Mouse (Mus musculus) MEL (cell line): ENCODE results near the gene Gpatch1. TPM values are rescaled to one million over a fixed set of nuclear protein-coding genes. Genes with fewer than 3 reads are reported as not detected.

Experiments used
- DNase-seq: peaks from one replicate; pipeline ENCODE4 v3.0.0; 2011; ENCODE audit warnings: low read depth, low spot score
- H3K27ac ChIP-seq: 2 replicates; pipeline ENCODE4 v1.5.1; 2012; ENCODE audit warnings: low read depth, mild to moderate bottlenecking, control low read depth, low read length, moderate library complexity; ENCODE audit not compliant: control insufficient read depth
- H3K27me3 ChIP-seq, 2 experiments: fragments of 150-350 bp in 1 of 2; sonication (generic) in 1 of 2; 2 replicates each; pipeline ENCODE4 v1.6.1; 2012; ENCODE audit warnings: low read length in 2 of 2, mild to moderate bottlenecking in 2 of 2, improper control_type of control experiment in 1 of 2, moderate library complexity in 1 of 2; ENCODE audit not compliant: insufficient read depth in 2 of 2, control insufficient read depth in 1 of 2
- H3K36me3 ChIP-seq, 2 experiments: 2 replicates each; pipeline ENCODE4 v1.6.1; 2012 to 2014; ENCODE audit warnings: low read length in 2 of 2, improper control_type of control experiment in 1 of 2, inconsistent platforms in 1 of 2, mild to moderate bottlenecking in 1 of 2; ENCODE audit not compliant: insufficient read depth in 2 of 2, control insufficient read depth in 1 of 2
- H3K4me1 ChIP-seq, 2 experiments: fragments of 150-350 bp in 1 of 2; sonication (generic) in 1 of 2; 2 replicates each; pipeline ENCODE4 v1.6.1; 2012; ENCODE audit warnings: low read length in 2 of 2, improper control_type of control experiment in 1 of 2, mild to moderate bottlenecking in 1 of 2; ENCODE audit not compliant: insufficient read depth in 2 of 2, control insufficient read depth in 1 of 2
- H3K4me3 ChIP-seq, 2 experiments: fragments of 150-350 bp in 1 of 2; sonication (generic) in 1 of 2; 2 replicates each; pipeline ENCODE4 v1.5.1; 2012; ENCODE audit warnings: low read depth in 2 of 2, low read length in 2 of 2, mild to moderate bottlenecking in 2 of 2, moderate library complexity in 2 of 2, control low read depth in 1 of 2, improper control_type of control experiment in 1 of 2; ENCODE audit not compliant: control insufficient read depth in 1 of 2, insufficient read depth in 1 of 2
- H3K79me2 ChIP-seq: 2 replicates; pipeline ENCODE4 v1.6.1; 2012; ENCODE audit warnings: mild to moderate bottlenecking, low read length, moderate library complexity; ENCODE audit not compliant: control insufficient read depth, poor library complexity, insufficient read depth
- H3K9ac ChIP-seq: 2 replicates; pipeline ENCODE4 v1.6.1; 2012; ENCODE audit warnings: low read depth, mild to moderate bottlenecking, control low read depth, low read length, moderate library complexity; ENCODE audit not compliant: control insufficient read depth, poor library complexity, severe bottlenecking
- H3K9me3 ChIP-seq: fragments of 150-350 bp; sonication (generic); replicated peaks from 2 replicates; pipeline ENCODE4 v1.6.1; 2012; ENCODE audit warnings: mild to moderate bottlenecking, low read length, improper control_type of control experiment, moderate library complexity; ENCODE audit not compliant: insufficient read depth
- BHLHE40 ChIP-seq: IDR thresholded peaks from 2 replicates; pipeline ENCODE4 v1.6.1; 2012; ENCODE audit warnings: low read depth, mild to moderate bottlenecking, inconsistent platforms, low read length, improper control_type of control experiment, borderline replicate concordance
- CHD1 ChIP-seq: IDR thresholded peaks from 2 replicates; pipeline ENCODE4 v1.6.1; 2012; ENCODE audit warnings: low read depth, mild to moderate bottlenecking, inconsistent platforms, low read length, improper control_type of control experiment
- CHD2 ChIP-seq: IDR thresholded peaks from 2 replicates; pipeline ENCODE4 v1.6.1; 2011; ENCODE audit warnings: low read length, improper control_type of control experiment
- E2F4 ChIP-seq: IDR thresholded peaks from 2 replicates; pipeline ENCODE4 v1.6.1; 2011; ENCODE audit warnings: low read depth, low read length, improper control_type of control experiment, borderline replicate concordance
- EP300 ChIP-seq, 2 experiments: IDR thresholded peaks; 2 replicates each; pipeline ENCODE4 v1.6.1; 2011; ENCODE audit warnings: improper control_type of control experiment in 2 of 2, low read length in 2 of 2, low read depth in 1 of 2, mild to moderate bottlenecking in 1 of 2
- ETS1 ChIP-seq: IDR thresholded peaks from 2 replicates; pipeline ENCODE4 v1.6.1; 2012; ENCODE audit warnings: low read depth, mild to moderate bottlenecking, inconsistent platforms, low read length, improper control_type of control experiment, moderate library complexity
- GABPA ChIP-seq: IDR thresholded peaks from 2 replicates; pipeline ENCODE4 v1.6.1; 2012; ENCODE audit warnings: low read depth, mild to moderate bottlenecking, inconsistent platforms, low read length, improper control_type of control experiment, moderate library complexity
- GATA1 ChIP-seq: IDR thresholded peaks from 2 replicates; pipeline ENCODE4 v1.6.1; 2011; ENCODE audit warnings: low read depth, low read length, improper control_type of control experiment
- JUND ChIP-seq: IDR thresholded peaks from 2 replicates; pipeline ENCODE4 v1.6.1; 2011; ENCODE audit warnings: low read depth, mild to moderate bottlenecking, improper control_type of control experiment, low read length
- MAX ChIP-seq: IDR thresholded peaks from 2 replicates; pipeline ENCODE4 v1.6.1; 2011; ENCODE audit warnings: low read length, improper control_type of control experiment
- MAZ ChIP-seq: IDR thresholded peaks from 2 replicates; pipeline ENCODE4 v1.6.1; 2012; ENCODE audit warnings: low read depth, mild to moderate bottlenecking, inconsistent platforms, low read length, improper control_type of control experiment
- MEF2A ChIP-seq: IDR thresholded peaks from 2 replicates; pipeline ENCODE4 v1.6.1; 2014; ENCODE audit warnings: low read depth, mild to moderate bottlenecking, inconsistent platforms, low read length, improper control_type of control experiment; ENCODE audit not compliant: poor library complexity, insufficient replicate concordance, severe bottlenecking; ENCODE audit errors: extremely low read depth
- MYB ChIP-seq: IDR thresholded peaks from 2 replicates; pipeline ENCODE4 v1.6.1; 2011; ENCODE audit warnings: mild to moderate bottlenecking, low read depth, low read length, improper control_type of control experiment
- POLR2AphosphoS2 ChIP-seq: IDR thresholded peaks from 2 replicates; pipeline ENCODE4 v1.6.1; 2011; ENCODE audit warnings: low read length, improper control_type of control experiment
- RAD21 ChIP-seq: IDR thresholded peaks from 2 replicates; pipeline ENCODE4 v1.6.1; 2011; ENCODE audit warnings: mild to moderate bottlenecking, low read depth, low read length, improper control_type of control experiment
- TCF12 ChIP-seq: IDR thresholded peaks from 2 replicates; pipeline ENCODE4 v1.6.1; 2014; ENCODE audit warnings: low read depth, mild to moderate bottlenecking, inconsistent platforms, low read length, improper control_type of control experiment, moderate library complexity
- polyA plus RNA-seq, 2 experiments: library from polyadenylated mRNA; stranded (reverse) in 1 of 2; unstranded in 1 of 2; fragments of >175 nt in 1 of 2; fragments of >200 nt in 1 of 2; gene quantifications; 2 replicates each; pipeline versions ENCODE4 v1.2.1 to v1.2.4; 2012; ENCODE audit warnings: low replicate concordance in 2 of 2, low read depth in 1 of 2; ENCODE audit not compliant: insufficient read length in 2 of 2, insufficient read depth in 1 of 2, missing spikeins in 1 of 2
- total RNA-seq: library from RNA; depleted of rRNA; stranded (reverse); fragments of 300-350 nt; gene quantifications from 2 replicates; pipeline ENCODE4 v1.2.3, GENCODE M21; 2012

Gpatch1 gene
- total and polyA plus RNA-seq, 3 experiments = 8.5 to 13.4 TPM; not detected in 1

- Histone ChIP-seq H3K36me3 (peaks cover 0 to 2% of the 10 kb centered on the region in 2 experiments; a peak in 2 of 4 replicates), H3K9me3 (no peaks in the 10 kb centered on the region), H3K4me3 (no peak overlapping the region), H3K27ac (no peak overlapping the region), H3K79me2 (no peaks in the 10 kb centered on the region), H3K4me1 (no peaks in the 10 kb centered on the region), H3K27me3 (no peaks in the 10 kb centered on the region), H3K9ac (no peak overlapping the region)
- no peak for DNase-seq
- TF ChIP-seq E2F4 = no peak
- no peak for TF ChIP-seq EP300 (IDR thresholded peaks at IDR 0.05; ENCODE audit: low read depth in 1 of 2, low read length in 2 of 2)
Measured at GRCm38 (mm10) chr7:35293464-35293863, 24.8 kb downstream of the Gpatch1 start.

- Histone ChIP-seq H3K9ac (no peak overlapping the region), H3K9me3 (no peaks in the 10 kb centered on the region; the same call in 1 of the 2 replicates), H3K79me2 (no peaks in the 10 kb centered on the region), H3K4me3 (no peak overlapping the region), H3K36me3 (peaks cover 0 to 7% of the 10 kb centered on the region in 2 experiments; a peak in 1 of 4 replicates), H3K4me1 (no peaks in the 10 kb centered on the region), H3K27ac (no peak overlapping the region; the same call in 1 of the 2 replicates), H3K27me3 (no peaks in the 10 kb centered on the region; a peak in 1 of 4 replicates)
- TF ChIP-seq TCF12 (0 out of 2 replicates have a peak, but pooled peaks have one; percentile 27), MYB (peak; percentile 73), MEF2A (no peak), EP300 (IDR thresholded peaks at IDR 0.05; ENCODE audit: low read depth in 1 of 2, low read length in 2 of 2) (peak; percentile 25 to 60; a peak in 2 of 4 replicates), BHLHE40 (no peak), GATA1 (no peak)
- DNase-seq = peak; percentile 56
Measured at GRCm38 (mm10) chr7:35278933-35279332, 39.3 kb downstream of the Gpatch1 start.

- no peak overlapping the region for H3K27ac ChIP-seq
- no peaks in the 10 kb centered on the region for H3K79me2 ChIP-seq
- no peak overlapping the region for H3K9ac ChIP-seq
- no peak for DNase-seq
- TF ChIP-seq JUND = no peak
- TF ChIP-seq ETS1 = no peak
- TF ChIP-seq GABPA = no peak
- no peak for TF ChIP-seq CHD2
- no peak for TF ChIP-seq RAD21
- TF ChIP-seq CHD1 = no peak
- no peak for TF ChIP-seq EP300 (IDR thresholded peaks at IDR 0.05; ENCODE audit: low read depth in 1 of 2, low read length in 2 of 2)
- TF ChIP-seq MAX = no peak
- no peak for TF ChIP-seq MAZ
- no peak for TF ChIP-seq POLR2AphosphoS2
- no peak for TF ChIP-seq E2F4
- H3K4me1 ChIP-seq = no peaks in the 10 kb centered on the region
- H3K27me3 ChIP-seq = no peaks in the 10 kb centered on the region; a peak in 1 of 4 replicates
- no peaks in the 10 kb centered on the region; the same call in 1 of the 2 replicates for H3K9me3 ChIP-seq
- peaks cover 0 to 6% of the 10 kb centered on the region in 2 experiments; a peak in 1 of 4 replicates for H3K36me3 ChIP-seq
- H3K4me3 ChIP-seq = no peak overlapping the region
Measured at GRCm38 (mm10) chr7:35277433-35277832, 40.8 kb downstream of the Gpatch1 start.
